Mouse (Mus musculus): Measurements from ENCODE around the gene Pirt. TPM values are rescaled to one million over a fixed set of nuclear protein-coding genes. Genes with fewer than 3 reads are reported as not detected.

Pirt gene
- 10 to 100 TPM; 16.7 to 20.5 TPM for total RNA-seq (2021)
- long read RNA-seq, experiment 1, full-length matches to known transcripts: 4 of 5 reads
- long read RNA-seq, experiment 1, partial matches to known transcripts: 0 of 5 reads
- long read RNA-seq, experiment 1, other reads (novel, unspliced or antisense): 1 of 5 reads
- long read RNA-seq, experiment 2, full-length matches to known transcripts: 5 of 16 reads
- long read RNA-seq, experiment 2, partial matches to known transcripts: 10 of 16 reads
- long read RNA-seq, experiment 2, other reads (novel, unspliced or antisense): 1 of 16 reads

DNA sequence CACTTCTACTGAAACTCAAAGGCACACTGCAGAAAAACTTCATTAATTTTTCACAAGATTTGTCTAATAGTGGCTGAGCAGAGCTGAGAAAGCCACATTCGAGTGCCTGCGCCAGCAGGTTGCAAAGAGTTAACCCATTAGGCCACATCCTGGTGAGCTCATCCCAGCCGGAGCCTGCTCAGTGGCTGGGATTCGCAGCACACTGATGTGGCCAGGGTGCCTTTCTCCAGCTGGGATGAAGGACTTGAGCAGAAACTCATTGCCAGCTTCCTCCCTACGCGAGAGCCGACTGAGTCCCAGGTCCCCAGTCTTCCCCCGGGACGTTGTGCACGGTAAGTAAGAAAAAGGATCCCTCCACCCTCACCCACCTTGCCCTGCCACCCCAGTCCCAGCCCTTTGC is at the start of gene Pirt:
Gene Pirt, plus strand, starts transcription at position 171 of the 400 bp plus-strand sequence.
- no peak for DNase-seq (ENCODE audit: low spot score in 2 of 2)

DNA sequence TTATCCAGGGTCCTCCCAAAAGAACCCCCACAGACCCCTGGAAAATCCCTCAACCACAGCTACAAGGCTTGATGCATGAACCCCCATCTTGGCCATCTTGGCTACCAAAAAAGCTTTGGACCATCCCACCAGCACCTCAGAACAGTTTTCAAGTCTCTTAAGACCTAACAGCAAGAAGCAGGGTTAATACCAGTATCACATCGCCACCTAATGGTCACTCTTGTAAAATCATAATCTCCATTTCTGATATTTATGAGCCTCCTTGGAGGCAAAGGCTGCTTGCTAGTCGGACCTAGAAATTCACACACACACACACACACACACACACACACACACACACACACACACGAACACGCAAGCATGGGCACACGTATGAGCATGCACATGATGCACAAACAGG is 40.1 kb upstream of the Pirt start:
- DNase-seq (ENCODE audit: low spot score in 2 of 2): no peak

DNA sequence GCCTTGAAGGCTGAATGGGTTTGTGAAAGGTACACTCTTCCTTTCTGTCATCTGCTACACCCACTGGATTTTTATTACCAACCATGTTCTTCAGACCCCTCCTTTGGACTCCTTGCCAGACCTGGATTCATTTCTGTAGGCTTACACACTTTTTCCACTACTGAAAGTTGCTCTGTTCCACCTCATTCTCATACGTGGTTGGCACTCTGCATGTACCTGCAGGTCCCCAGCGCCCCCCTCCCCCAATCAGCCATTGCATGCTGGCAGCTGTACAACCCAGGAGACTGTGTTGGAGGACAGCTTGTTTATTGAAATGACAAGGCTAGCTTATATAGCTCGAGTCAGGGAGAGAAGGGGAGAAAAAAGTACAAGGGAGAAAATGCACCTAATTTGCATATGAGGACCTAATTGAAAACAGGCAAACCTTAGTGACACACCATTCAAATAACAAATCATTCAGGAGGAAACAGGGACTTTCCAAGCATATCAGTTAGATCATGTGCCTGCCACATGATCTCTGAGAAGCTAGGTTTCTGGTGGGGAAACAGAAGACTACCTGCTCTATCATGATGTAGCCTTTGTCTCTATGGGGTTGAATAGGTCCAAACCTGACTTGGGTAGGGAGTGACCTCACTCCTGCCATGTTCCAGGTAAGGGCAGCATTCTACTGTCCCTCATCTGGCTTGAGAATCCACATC is 38.9 kb upstream of the Pirt start:
- no peak for DNase-seq (ENCODE audit: low spot score in 2 of 2)

DNA sequence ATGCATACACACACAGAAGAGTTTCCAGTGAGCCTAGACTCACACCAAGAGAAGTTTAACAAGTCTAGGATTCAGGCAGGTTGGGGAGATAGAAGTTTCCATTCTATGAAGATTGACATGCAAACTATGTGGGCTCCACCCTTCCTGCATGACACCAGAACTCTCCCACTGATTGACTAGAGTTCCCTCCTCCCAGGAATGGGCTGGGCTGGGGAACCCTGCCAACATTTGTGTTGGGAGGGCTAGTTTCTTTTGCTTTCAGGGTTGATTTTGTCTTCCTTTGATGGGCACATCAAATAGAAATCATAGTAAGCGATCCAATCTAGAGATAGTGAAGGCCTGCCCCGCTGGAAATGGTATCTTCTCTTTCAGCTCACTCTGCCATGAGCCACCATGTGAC is 30.5 kb upstream of the Pirt start:
- no peak for DNase-seq (ENCODE audit: low spot score in 2 of 2)

DNA sequence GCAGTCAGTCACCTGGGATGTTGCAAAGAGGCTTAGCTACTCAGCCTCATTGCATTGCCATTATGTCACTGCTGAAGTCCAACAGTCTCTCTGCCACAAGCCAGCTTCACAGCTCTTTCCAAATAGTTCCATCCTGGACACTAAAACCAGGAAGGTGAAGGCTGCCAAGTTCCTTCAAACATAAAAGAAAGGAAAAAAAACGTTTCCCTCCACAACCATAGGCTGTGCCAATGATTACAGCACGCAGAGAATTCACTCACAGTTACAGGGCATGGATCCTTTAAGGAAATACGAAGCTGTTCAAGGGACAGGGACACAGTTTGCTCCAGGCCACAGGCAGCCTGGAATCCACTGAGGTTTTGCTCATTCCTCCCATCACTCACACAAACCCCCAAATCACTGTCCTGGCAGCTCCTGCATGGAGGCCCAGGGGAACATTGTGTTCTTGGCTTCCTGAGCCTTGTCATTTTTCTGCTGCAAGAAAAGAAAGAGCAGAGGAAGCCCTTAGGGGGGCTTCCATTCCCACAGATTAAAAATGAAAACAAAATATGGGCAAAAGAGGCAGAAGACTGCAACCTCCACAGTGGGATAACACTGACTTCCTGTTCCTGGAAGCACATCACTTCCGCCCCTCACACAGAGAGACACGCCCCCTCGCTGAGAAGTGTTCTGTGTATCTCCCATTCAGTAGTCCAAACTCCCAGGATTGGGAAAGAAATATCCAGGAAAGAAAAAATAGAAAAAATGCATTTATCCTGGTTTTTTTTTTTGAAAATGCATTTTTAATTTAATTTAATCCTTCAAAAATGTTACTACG is 29.3 kb upstream of the Pirt start:
- DNase-seq (ENCODE audit: low spot score in 2 of 2): no peak

DNA sequence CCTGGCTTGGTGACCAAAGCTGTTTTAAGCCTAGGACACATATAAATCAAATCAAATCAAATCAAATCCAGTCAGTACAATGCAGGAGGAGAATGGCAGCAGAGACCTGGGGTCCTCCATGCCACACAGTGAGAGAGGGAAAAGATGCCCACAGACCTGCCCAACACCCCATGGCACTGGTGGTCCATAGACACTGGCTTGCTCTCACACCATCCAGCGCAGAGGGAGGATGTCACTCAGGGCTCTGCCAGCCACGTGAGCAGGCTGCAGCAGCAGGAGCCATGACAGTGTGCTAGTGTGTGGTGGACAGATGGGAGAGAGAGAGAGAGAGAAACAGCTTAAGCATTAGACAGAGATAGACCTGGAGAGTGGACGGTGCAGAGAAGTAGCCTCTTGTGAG is 19.2 kb upstream of the Pirt start:
- DNase-seq (ENCODE audit: low spot score in 2 of 2): no peak

DNA sequence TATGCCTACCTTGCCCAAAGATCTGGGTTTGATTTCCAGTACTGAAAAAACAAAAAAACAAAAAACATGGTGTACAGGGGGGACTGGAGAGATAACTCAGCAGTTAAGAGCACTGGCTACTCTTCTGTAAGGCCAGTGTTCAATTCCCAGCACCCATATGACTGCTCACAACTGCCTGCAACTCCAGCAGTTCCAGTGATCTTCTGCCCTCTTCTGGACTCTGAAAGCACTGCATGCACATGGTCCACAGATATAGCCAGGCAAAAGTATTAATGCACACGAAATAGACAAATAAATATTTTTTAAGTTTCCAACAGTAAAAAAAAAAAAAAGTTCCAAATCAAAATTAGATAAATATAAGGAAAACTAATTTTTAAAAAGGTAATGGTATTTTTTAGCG is 13.0 kb upstream of the Pirt start:
- no peak for DNase-seq (ENCODE audit: low spot score in 2 of 2)

DNA sequence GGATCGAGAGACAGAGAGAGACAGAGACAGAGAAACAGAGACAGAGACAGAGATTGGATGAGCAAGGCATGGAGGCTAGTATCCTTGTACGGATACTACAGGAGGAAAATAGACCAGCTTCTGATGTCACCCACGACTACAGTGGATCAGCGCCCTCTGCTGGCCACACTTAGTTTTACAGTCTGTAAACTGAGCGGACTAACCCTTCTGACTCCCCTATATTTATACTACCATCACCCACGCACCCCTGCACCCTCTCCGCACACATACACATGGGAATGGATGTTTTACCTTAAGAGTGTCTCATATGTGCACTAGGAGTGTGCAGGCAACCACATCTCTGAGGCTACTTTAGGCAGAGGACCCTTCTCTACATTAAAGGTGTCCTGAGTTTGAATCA is 12.4 kb upstream of the Pirt start:
- peak; percentile 13 to 29 for DNase-seq (ENCODE audit: low spot score in 2 of 2)

DNA sequence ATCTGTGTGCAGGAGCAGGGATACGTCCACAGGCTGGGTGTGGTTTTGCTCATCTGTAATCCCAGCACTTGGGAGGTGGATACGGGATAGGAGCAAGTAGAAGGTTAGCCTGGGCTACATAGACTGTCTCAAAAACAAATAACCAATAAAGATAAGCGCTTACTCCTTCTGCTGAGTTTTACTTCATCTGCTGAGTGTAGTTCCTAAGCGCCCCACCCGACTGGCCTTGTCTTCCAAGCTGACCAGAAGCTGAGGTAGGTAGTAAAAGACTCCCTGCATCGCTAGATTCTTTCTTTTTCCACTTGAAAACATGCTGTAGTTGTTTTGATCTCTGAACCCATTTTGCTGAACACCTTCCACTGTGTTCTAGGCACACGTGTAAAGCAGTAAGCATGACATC is 9.0 kb upstream of the Pirt start:
- DNase-seq (ENCODE audit: low spot score in 2 of 2): no peak

DNA sequence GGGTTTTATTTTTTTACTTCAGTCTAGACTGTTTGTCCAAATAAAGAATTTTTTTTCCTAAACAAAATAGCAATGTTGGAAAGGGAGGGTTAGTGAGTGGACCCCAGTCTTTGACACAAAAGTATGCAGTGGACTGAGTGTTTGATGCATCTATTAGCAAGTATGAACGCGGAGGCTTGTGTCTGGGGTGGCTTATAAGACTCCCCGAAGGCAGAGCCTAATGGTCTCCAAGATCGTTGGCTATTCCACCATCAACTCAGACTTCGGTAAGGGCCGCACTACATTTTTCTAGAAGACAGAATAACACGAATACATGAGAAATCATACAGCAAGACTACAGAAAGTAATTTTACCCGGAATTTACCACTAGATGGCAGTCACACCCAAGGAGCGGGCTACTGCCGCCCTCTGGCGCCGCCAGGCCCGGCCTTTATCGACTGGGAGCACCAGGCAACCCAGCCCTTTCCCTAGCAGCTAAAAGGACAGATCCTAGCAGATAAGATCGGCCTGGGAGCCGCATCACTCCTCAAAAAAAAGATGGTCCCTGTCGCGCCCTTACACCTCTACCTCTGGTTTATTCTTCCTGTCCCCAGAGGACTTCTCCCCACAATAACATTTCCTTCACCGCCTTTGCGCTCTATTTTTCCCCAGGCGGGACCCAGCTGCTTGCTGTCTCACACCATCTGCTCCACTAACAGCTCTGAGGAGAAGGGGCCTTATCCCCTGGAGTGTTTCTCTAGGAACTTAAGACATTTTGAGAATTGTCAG is 6.0 kb upstream of the Pirt start:
- DNase-seq (ENCODE audit: low spot score in 2 of 2): peak; percentile 21 to 40

DNA sequence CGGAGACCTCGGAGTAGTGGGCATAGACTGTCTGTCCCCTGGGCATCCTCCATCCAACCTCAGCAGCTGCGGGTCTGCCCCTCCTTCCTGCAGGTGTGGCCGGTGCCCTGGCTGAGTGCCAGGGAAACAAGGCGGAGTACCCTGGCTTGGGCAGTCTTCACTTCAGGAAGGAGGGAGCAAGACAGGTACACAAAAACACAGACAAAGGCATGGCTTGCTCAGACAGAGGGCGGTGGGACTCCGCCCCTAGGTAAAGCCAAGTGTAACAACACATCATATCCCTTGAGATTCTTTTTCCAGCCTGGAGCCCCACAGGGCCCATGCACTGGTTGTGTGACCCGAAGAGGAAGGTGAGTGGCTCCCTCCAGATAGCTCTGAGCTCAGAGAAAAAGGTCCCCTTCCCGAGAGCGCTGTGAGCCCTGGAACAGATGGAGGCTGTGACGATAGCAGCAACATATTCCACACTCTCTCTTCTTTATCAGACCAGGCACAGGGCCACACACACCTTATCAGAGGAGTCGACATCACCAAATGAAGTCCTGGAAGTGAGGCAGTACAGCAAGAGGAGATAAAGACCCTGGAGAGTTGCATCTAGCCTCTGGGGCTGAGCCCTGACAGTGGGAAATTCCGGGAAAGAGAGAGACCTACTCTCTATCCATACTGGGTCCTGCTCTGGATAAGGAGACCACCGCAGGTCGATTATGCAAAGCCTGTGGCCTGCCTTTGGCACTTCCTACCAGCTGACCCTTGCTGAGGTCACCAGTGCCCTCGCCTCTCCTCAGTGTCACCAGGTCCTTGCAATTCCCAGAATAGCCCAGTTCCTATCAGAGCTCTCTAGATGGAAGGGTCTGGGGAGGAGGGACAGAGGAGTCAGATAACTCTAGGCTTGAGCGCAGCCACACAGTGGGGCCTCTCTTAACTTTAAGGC is 1.0 kb downstream of the Pirt start:
- no peak for DNase-seq (ENCODE audit: low spot score in 2 of 2)

DNA sequence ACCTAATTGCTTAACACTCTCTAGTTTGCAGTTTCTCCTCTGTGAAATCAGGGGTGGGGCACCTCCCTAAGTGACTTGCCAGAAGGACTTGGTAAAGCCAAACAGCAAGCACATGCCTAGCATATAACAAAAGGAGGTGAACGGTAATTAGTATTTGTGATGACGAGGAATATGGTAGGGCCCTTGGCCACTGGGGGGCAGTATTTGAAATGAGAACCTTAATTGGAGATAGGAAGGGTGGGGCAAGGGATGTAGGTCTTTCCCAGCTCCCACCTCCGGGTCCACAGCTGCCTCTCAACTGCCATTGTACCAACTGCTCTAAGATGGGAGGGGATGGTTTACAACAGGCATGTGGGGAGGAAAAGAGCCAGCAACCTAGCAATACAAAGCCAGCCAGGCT is 2.5 kb downstream of the Pirt start:
- DNase-seq (ENCODE audit: low spot score in 2 of 2): peak in 1 of 2 experiments; percentile 9

DNA sequence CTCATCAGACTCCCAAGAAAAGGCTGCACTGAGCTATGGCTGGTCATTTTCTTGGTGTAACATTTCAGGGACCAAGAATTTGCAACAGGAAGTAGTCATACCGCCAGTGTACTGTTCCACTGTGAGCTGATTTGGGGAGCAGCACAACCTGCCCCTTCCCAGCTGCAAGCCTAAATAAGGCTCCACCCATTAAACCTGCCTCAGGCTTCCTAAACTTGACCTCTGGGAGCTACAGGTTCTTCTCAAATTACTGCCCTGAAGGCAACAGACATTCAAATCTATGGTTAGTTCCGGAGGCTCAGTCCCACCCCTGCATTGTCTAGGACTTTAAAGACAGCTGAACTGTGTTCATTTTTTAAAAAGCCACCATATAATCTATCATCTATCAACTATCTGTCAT is 8.2 kb downstream of the Pirt start:
- no peak for DNase-seq (ENCODE audit: low spot score in 2 of 2)

DNA sequence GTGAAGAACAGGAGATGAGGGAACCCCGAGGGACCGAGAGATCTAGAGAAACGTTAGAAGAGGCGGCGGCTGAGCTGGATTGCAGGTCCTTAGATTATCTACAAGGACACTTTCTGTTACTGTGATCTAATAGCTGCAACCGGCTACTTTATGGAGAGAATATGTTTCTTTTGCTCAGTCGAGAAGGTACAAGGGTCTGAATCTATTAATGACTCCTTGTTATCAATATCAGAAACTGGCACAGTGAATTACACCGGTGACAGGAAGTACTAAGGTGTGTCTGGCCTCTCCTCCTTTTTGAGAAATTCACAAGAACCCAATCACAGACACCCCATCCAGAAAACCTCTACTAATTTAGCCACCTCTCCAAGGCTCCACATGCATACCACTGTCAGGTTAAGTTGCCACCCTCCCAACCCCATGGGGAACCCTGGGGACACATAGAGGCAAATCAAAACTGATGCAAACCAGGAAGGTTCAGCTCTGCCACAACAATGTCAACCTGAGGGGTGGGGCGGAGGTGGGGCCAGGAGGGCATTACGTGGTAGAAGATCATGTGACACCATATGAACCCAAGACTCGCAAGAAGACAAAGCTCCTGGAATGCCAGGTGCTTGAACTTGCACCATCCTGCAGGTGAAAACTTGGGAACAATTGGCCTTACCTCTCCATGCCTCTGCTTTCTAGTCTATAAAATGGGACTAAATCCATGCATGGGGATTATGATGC is 12.5 kb downstream of the Pirt start:
- DNase-seq (ENCODE audit: low spot score in 2 of 2): no peak

DNA sequence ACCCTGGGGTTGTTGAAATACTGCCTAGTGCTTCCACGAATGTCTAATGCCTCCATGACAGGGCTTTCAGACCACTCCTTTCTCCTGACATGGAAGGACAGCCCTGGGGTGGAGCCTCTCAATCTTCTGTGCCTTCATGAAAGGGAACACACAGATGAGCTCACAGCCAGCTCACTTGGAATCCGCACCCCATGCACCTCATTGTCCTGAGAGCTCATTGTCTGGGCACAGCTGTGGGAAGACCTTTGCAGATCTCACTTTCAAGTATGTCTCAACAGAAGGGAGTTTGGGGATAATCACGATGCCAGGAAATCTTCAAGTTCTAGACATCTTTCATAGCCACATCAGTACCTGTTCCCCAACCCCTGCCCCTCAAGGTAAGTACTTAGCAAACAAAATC is 16.5 kb downstream of the Pirt start:
- no peak for DNase-seq (ENCODE audit: low spot score in 2 of 2)

DNA sequence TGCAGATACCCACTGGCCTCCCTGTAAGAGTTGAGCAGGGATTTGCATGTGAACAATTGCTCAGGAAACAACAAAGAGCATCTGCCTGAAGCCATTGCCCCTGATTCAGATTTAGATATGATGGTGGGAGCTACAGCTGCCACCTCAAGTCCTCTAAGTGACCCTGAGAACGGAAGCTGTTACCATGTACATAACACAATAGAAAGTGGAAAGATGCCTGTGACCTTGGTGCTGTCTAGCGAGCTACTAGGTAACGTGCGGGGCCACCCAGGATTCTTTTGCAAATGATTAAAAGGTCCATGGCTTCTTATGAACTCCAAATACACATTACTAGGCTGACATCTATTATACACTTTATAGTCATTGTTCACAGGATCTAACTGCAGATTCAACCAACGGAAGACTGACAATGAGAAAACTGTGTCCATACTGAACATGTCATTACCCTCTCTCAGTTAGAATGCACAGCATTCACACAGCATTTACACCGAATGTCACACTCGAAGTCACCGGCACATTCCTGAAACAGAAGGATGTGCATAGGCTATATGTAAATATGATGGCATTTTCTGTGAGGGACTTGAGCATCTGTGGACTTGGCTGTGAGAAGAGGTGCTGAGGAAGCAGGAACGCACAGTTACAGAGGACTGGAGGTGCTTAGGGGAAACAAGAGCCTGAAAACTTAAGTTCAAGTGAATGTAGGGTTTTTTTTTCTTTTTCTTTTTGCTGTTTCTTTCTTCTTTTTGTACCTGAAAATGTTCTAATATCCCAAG is 21.2 kb downstream of the Pirt start:
- no peak for DNase-seq (ENCODE audit: low spot score in 2 of 2)

DNA sequence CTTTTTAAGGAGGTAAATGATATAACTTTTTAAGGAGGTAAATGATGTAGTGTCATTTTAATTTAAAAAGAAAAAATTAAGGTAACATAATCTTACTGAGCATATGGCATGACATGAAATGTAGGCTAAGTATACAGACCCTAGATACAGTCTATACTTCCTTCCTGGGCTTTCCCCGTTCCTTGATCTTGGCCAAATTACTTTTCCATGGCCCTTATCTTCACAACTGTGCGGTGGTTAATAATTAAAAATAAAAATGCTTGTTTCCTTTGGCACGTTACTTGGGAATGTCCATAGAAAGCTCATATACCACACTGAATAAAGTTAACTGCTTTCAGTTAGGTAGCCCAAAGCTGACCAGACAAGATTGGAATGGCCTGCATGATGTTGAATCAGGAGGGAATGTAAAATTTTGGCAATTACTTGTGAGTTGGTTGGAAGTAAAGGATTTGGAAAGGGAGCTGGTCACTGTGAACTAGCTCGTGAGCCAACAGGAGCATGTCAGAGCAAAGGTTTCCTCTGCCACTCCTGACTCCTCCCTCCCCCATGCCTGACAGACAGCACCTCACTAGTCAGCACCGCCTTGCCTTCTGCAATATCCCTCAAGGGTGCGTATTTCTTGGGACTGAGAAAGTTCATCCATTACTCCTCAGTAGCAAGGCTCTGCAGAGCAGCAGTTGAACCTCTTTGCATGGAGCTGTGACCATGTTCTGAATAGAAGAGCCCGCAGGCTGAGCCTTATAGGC is 22.8 kb downstream of the Pirt start:
- DNase-seq (ENCODE audit: low spot score in 2 of 2): no peak

DNA sequence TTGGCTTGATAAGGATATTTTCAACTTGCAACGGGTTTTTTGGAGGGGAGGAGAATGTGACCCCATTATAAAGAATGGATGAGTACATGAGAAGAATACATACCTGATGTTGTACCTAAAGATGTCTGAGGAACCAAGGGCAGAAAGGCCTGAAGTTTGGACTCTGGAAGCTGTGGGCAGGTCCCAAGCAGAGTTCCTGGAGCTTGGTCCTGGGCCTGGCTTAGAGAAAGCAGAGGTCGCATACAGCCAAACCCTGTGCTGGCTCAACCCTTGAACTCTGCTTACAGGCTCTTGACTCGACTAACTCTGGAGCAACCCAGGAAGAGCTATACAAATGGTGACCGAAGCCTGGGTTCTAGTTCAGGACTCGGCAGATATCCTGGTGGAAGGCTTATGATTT is 30.2 kb downstream of the Pirt start:
- no peak for DNase-seq (ENCODE audit: low spot score in 2 of 2)
